Comparison of ENCODE assay signal across 11 mouse cellular contexts in the genomic region with DNA sequence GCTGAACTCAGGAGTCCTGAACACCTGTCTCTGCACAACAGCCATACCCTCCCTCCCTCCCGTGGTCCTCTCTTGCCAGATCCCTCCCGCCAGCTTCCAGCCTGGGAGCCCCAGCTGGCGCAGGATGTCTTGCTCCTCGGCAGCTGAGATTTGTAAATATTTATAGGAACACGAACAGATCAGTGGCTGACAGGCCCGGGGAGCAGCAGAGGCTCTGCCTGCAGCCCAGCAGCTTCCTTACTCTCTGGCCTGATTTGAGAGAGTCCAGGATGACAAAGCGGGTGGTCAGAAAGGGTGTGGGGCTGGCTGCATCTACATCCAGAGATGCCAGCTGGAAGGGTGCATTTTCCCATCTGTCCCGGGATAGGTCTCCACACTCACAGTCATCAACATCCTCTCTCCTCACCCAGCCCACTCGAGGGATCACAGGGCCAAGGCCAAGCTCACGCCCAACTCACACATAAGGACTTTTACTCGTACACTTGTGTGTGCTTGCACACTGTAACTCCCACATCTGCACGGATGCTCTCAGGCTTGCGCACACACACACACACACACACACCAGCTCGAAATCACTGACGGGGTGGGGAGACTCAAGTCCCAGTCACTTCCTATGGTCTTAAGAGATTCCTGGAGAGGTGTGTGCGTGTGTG. TPM values are rescaled to one million over a fixed set of nuclear protein-coding genes. Genes with fewer than 3 reads are reported as not detected.
DNase-seq lines count a peak whose midpoint lies in the region; ATAC-seq and TF ChIP-seq lines count a peak whose summit lies in the region.
"Had no signal": no experiment of that assay in that cellular context is flagged by ENCODE, and none has a peak within 500 bp of the region (broad histone marks: within the 10 kb centered on the region; RNA-seq: fewer than 3 reads in every experiment).

No protein-coding gene starts in this region.

- 60% methylated on average over 16 of the region's 16 CpGs for WGBS in forebrain, embryonic 14.5 days
- 40% methylated on average over 16 of the region's 16 CpGs for WGBS in hindbrain, postnatal 0 days
- 47% methylated on average over 16 of the region's 16 CpGs for WGBS in neural tube, embryonic 14.5 days

- H3K36me3 ChIP-seq in forebrain, embryonic 14.5 days (ENCODE audit: control insufficient read depth, insufficient read depth, low read length): no peaks in the 10 kb centered on the region
- H3K36me3 ChIP-seq in hindbrain, postnatal 0 days (ENCODE audit: insufficient read depth, low read length): no peaks in the 10 kb centered on the region
- no peaks in the 10 kb centered on the region for H3K36me3 ChIP-seq in neural tube, embryonic 14.5 days (ENCODE audit: control insufficient read depth, insufficient read depth, low read length)

- no peak overlapping the region for H3K4me2 ChIP-seq in forebrain, embryonic 14.5 days (ENCODE audit: low read length)
- no peak overlapping the region for H3K4me2 ChIP-seq in hindbrain, postnatal 0 days (ENCODE audit: low read depth, low read length)
- no peak overlapping the region for H3K4me2 ChIP-seq in neural tube, embryonic 14.5 days (ENCODE audit: low read depth, low read length)

- H3K9ac ChIP-seq in forebrain, embryonic 14.5 days (ENCODE audit: low read length): no peak overlapping the region; the same call in 1 of the 2 replicates
- no peak overlapping the region for H3K9ac ChIP-seq in hindbrain, postnatal 0 days (replicated peaks; ENCODE audit: low read length)
- H3K9ac ChIP-seq in neural tube, embryonic 14.5 days (replicated peaks; ENCODE audit: low read depth, low read length): 0 out of 2 replicates have a peak overlapping the region, but pooled peaks have one; percentile 21

- no peak for ATAC-seq in forebrain, embryonic 14.5 days
- peak; percentile 45; the same call in 1 of the 2 replicates for ATAC-seq in hindbrain, postnatal 0 days
- no peak for ATAC-seq in neural tube, embryonic 14.5 days (ENCODE audit: low read depth)

- TF ChIP-seq CTCF in hindbrain, postnatal 0 days (IDR thresholded peaks at IDR 0.05; ENCODE audit: low read depth): no peak

- H3K4me1 ChIP-seq in forebrain, embryonic 14.5 days (ENCODE audit: control insufficient read depth, insufficient read depth, low read length): peaks cover 5% of the 10 kb centered on the region; the same call in 1 of the 2 replicates
- H3K4me1 ChIP-seq in hindbrain, postnatal 0 days (ENCODE audit: insufficient read depth, low read length): no peaks in the 10 kb centered on the region
- H3K4me1 ChIP-seq in neural tube, embryonic 14.5 days (ENCODE audit: control insufficient read depth, insufficient read depth, low read length): 0 out of 2 replicates have a peak, but pooled peaks cover 2% of the 10 kb centered on the region

- H3K9me3 ChIP-seq in forebrain, embryonic 14.5 days (replicated peaks; ENCODE audit: control insufficient read depth, low read length): no peaks in the 10 kb centered on the region
- H3K9me3 ChIP-seq in hindbrain, postnatal 0 days (ENCODE audit: low read length): no peaks in the 10 kb centered on the region
- H3K9me3 ChIP-seq in neural tube, embryonic 14.5 days (ENCODE audit: control insufficient read depth, low read length): no peaks in the 10 kb centered on the region

- DNase-seq in left cerebral cortex, postnatal 4 days: peak; percentile 69
- DNase-seq in left cerebral cortex, adult 11 months (ENCODE audit: low spot score): no peak
- DNase-seq in forebrain, embryonic 14.5 days (ENCODE audit: low spot score): peak; percentile 52
- DNase-seq in hindbrain, postnatal 0 days (ENCODE audit: low spot score): peak; percentile 45
- no peak for DNase-seq in thymus, postnatal 25 days
- DNase-seq in cerebellum, adult 8-10 months: no peak
- no peak for DNase-seq in frontal cortex, adult 2 months (ENCODE audit: extremely low spot score in 1 of 2, low spot score in 1 of 2)
- DNase-seq: kidney, postnatal 25 days; thymus, postnatal 36 days had no signal

- H3K4me3 ChIP-seq in forebrain, embryonic 14.5 days (ENCODE audit: low read depth, low read length): no peak overlapping the region
- no peak overlapping the region for H3K4me3 ChIP-seq in hindbrain, postnatal 0 days (ENCODE audit: low read length)
- H3K4me3 ChIP-seq in neural tube, embryonic 14.5 days (ENCODE audit: low read depth, low read length): no peak overlapping the region

- peak overlapping the region; percentile 18; the same call in 1 of the 2 replicates for H3K27ac ChIP-seq in forebrain, embryonic 14.5 days (ENCODE audit: low read depth, low read length)
- H3K27ac ChIP-seq in hindbrain, postnatal 0 days: peak overlapping the region; percentile 51; the same call in 1 of the 2 replicates
- peak overlapping the region; percentile 28; the same call in 1 of the 2 replicates for H3K27ac ChIP-seq in neural tube, embryonic 14.5 days (ENCODE audit: low read depth, low read length)

- no peaks in the 10 kb centered on the region for H3K27me3 ChIP-seq in forebrain, embryonic 14.5 days (replicated peaks; ENCODE audit: control insufficient read depth, insufficient read depth, low read length)
- peaks cover 5% of the 10 kb centered on the region; the same call in 1 of the 2 replicates for H3K27me3 ChIP-seq in hindbrain, postnatal 0 days (ENCODE audit: insufficient read depth, low read length)
- H3K27me3 ChIP-seq in neural tube, embryonic 14.5 days (ENCODE audit: control insufficient read depth, insufficient read depth, low read length): no peaks in the 10 kb centered on the region; the same call in 1 of the 2 replicates

- intact Hi-C loops in left cerebral cortex, postnatal 4 days (cut with DNase I): no loop called here

RNA-seq across cellular contexts. Expression of gene C1ql1, which starts 10.6 kb away (rescaled TPM):
- 10 to 100 TPM; 10.9 to 12.7 TPM for total RNA-seq in left cerebral cortex, postnatal 4 days (2021)
- 1.9 and 2.5 TPM in 2 replicates for polyA plus RNA-seq in forebrain, embryonic 14.5 days (2014; fragmentation: Nextera tagmentation; extraction: Ambion mirVana)
- 61.0 and 65.6 TPM in 2 replicates for total RNA-seq in hindbrain, postnatal 0 days (2014; rRNA removed)
- 16.9 and 18.9 TPM in 2 replicates for polyA plus RNA-seq in hindbrain, postnatal 0 days (2015; fragmentation: Nextera tagmentation; extraction: Ambion mirVana)
- 5.6 and 6.8 TPM in 2 replicates for polyA plus RNA-seq in neural tube, embryonic 14.5 days (2014; fragmentation: Nextera tagmentation; extraction: Ambion mirVana)
- 20.0 and 24.4 TPM in 2 replicates for polyA plus RNA-seq in frontal cortex, adult 2 months (2012; rRNA removed)
- total RNA-seq: MEL had no signal

RNA-seq across cellular contexts. Expression of gene Kif18b, which starts 32.2 kb away (rescaled TPM):
- 1 to 10 TPM; 3.7 to 4.1 TPM for total RNA-seq in left cerebral cortex, postnatal 4 days (2021)
- 4.3 and 5.1 TPM in 2 replicates for polyA plus RNA-seq in forebrain, embryonic 14.5 days (2014; fragmentation: Nextera tagmentation; extraction: Ambion mirVana)
- total RNA-seq in hindbrain, postnatal 0 days (2014; rRNA removed): 9.2 and 11.7 TPM in 2 replicates
- polyA plus RNA-seq in hindbrain, postnatal 0 days (2015; fragmentation: Nextera tagmentation; extraction: Ambion mirVana): 1.9 and 2.1 TPM in 2 replicates
- 0.84 and 0.88 TPM in 2 replicates for polyA plus RNA-seq in neural tube, embryonic 14.5 days (2014; fragmentation: Nextera tagmentation; extraction: Ambion mirVana)
- 0.30 and 0.32 TPM in 2 replicates for polyA plus RNA-seq in frontal cortex, adult 2 months (2012; rRNA removed)

RNA-seq across cellular contexts. Expression of gene Gfap, which starts 56.4 kb away (rescaled TPM):
- 10 to 100 TPM; 37.2 to 56.0 TPM for total RNA-seq in left cerebral cortex, postnatal 4 days (2021)
- polyA plus RNA-seq in forebrain, embryonic 14.5 days (2014; fragmentation: Nextera tagmentation; extraction: Ambion mirVana): 0.23 and 0.37 TPM in 2 replicates
- total RNA-seq in hindbrain, postnatal 0 days (2014; rRNA removed): 79.1 and 105 TPM in 2 replicates
- polyA plus RNA-seq in hindbrain, postnatal 0 days (2015; fragmentation: Nextera tagmentation; extraction: Ambion mirVana): 74.4 and 89.2 TPM in 2 replicates
- polyA plus RNA-seq in neural tube, embryonic 14.5 days (2014; fragmentation: Nextera tagmentation; extraction: Ambion mirVana): 0.17 and 0.88 TPM in 2 replicates
- 201 and 202 TPM in 2 replicates for polyA plus RNA-seq in frontal cortex, adult 2 months (2012; rRNA removed)

Comparison
In these comparisons a context has a peak if more than half of its experiments do, and no peak if none do; other contexts are left out.
1. DNase-seq: peak in left cerebral cortex, postnatal 4 days (single experiment), forebrain, embryonic 14.5 days (single experiment) and hindbrain, postnatal 0 days (single experiment); none in left cerebral cortex, adult 11 months (single experiment), thymus, postnatal 25 days (single experiment), cerebellum, adult 8-10 months (single experiment) and frontal cortex, adult 2 months (0 of 2).
2. RNA of gene Gfap, which starts 56.4 kb away (polyA plus RNA-seq): 201 to 202 TPM in frontal cortex, adult 2 months and 74.4 to 89.2 TPM in hindbrain, postnatal 0 days; 0.17 to 0.88 TPM in neural tube, embryonic 14.5 days and 0.23 to 0.37 TPM in forebrain, embryonic 14.5 days; every median in the first group is over 10 times any median in the second.
3. Peak in every context shown above with its lines, with median percentiles within 50 percentile points of each other: H3K27ac ChIP-seq.